13 mouse cellular contexts compared by ENCODE assay signal in genomic region chr16:56311291-56311690, GRCm38 (mm10).
DNase-seq lines count a peak whose midpoint lies in the region; ATAC-seq and TF ChIP-seq lines count a peak whose summit lies in the region.
"Had no signal": no experiment of that assay in that cellular context is flagged by ENCODE, and none has a peak within 500 bp of the region (broad histone marks: within the 10 kb centered on the region; RNA-seq: fewer than 3 reads in every experiment).

No protein-coding gene starts in this region.

- ATAC-seq in forebrain, embryonic 13.5 days = no peak
- ATAC-seq: CD4-positive, CD25-positive, alpha-beta regulatory T cell, adult 4 months had no signal

- no peak for TF ChIP-seq POLR2A in heart, adult 2 months (IDR thresholded peaks at IDR 0.05; ENCODE audit: insufficient read depth, low read depth, low read length)

- H3K4me2 ChIP-seq in forebrain, embryonic 13.5 days = no peak overlapping the region
- H3K4me2 ChIP-seq: hindbrain, embryonic 12.5 days; limb, embryonic 15.5 days had no signal

- H3K4me3 ChIP-seq in heart, adult 2 months = no peak overlapping the region
- no peak overlapping the region for H3K4me3 ChIP-seq in layer of hippocampus, adult 2 months
- H3K4me3 ChIP-seq in forebrain, embryonic 13.5 days = no peak overlapping the region
- H3K4me3 ChIP-seq: hindbrain, embryonic 12.5 days; limb, embryonic 15.5 days had no signal

- no peak overlapping the region for H3K27ac ChIP-seq in heart, adult 2 months
- no peak overlapping the region for H3K27ac ChIP-seq in layer of hippocampus, adult 2 months
- no peak overlapping the region for H3K27ac ChIP-seq in forebrain, embryonic 13.5 days
- H3K27ac ChIP-seq: hindbrain, embryonic 12.5 days; limb, embryonic 15.5 days had no signal

- H3K27me3 ChIP-seq in heart, adult 2 months (ENCODE audit: control insufficient read depth, insufficient read depth, low read length) = no peaks in the 10 kb centered on the region
- no peaks in the 10 kb centered on the region for H3K27me3 ChIP-seq in forebrain, embryonic 13.5 days
- H3K27me3 ChIP-seq: hindbrain, embryonic 12.5 days; limb, embryonic 15.5 days had no signal

- intact Hi-C loops in heart, adult 2 months (cut with DNase I) = no loop called here

- peak; percentile 80 for TF ChIP-seq CTCF in heart, adult 2 months (IDR thresholded peaks at IDR 0.05)
- peak; percentile 79 for TF ChIP-seq CTCF in layer of hippocampus, adult 2 months (conservative IDR thresholded peaks at IDR 0.05)

- H3K79me2 ChIP-seq in heart, adult 2 months (replicated peaks; ENCODE audit: control insufficient read depth, insufficient read depth, low read length) = no peaks in the 10 kb centered on the region

- H3K36me3 ChIP-seq in heart, adult 2 months (ENCODE audit: control insufficient read depth, insufficient read depth, low read length) = no peaks in the 10 kb centered on the region
- no peaks in the 10 kb centered on the region for H3K36me3 ChIP-seq in forebrain, embryonic 13.5 days (ENCODE audit: poor library complexity, severe bottlenecking)
- H3K36me3 ChIP-seq: hindbrain, embryonic 12.5 days; limb, embryonic 15.5 days had no signal

- H3K9ac ChIP-seq in heart, adult 2 months (ENCODE audit: low read depth, low read length) = no peak overlapping the region
- H3K9ac ChIP-seq in forebrain, embryonic 13.5 days = no peak overlapping the region
- H3K9ac ChIP-seq: hindbrain, embryonic 12.5 days; limb, embryonic 15.5 days had no signal

- no peak for DNase-seq in heart, adult 2 months
- DNase-seq in heart, adult 11 months = no peak
- DNase-seq in layer of hippocampus, adult 2 months (ENCODE audit: low spot score in 2 of 2) = no peak
- DNase-seq in layer of hippocampus, postnatal 36 days = no peak
- DNase-seq in urinary bladder, postnatal 14 days (ENCODE audit: low spot score) = peak; percentile 7
- DNase-seq in urinary bladder, postnatal 36 days (ENCODE audit: low spot score in 2 of 2) = no peak
- peak; percentile 8 for DNase-seq in telencephalon, adult 2 months (ENCODE audit: low read depth, low spot score)
- DNase-seq: adrenal gland, adult 8-10 months; thymus, postnatal 36 days had no signal

- H3K4me1 ChIP-seq in heart, adult 2 months (ENCODE audit: control insufficient read depth, insufficient read depth, low read length) = no peaks in the 10 kb centered on the region
- no peaks in the 10 kb centered on the region for H3K4me1 ChIP-seq in forebrain, embryonic 13.5 days
- H3K4me1 ChIP-seq: hindbrain, embryonic 12.5 days; limb, embryonic 15.5 days had no signal

- no peaks in the 10 kb centered on the region for H3K9me3 ChIP-seq in forebrain, embryonic 13.5 days (replicated peaks)
- H3K9me3 ChIP-seq: hindbrain, embryonic 12.5 days; limb, embryonic 15.5 days had no signal

- TF ChIP-seq EP300 in heart, adult 2 months (IDR thresholded peaks at IDR 0.05; ENCODE audit: insufficient read depth, low read depth, low read length) = no peak

Comparison
In these comparisons a context has a peak if more than half of its experiments do, and no peak if none do; other contexts are left out.
1. DNase-seq: peak in urinary bladder, postnatal 14 days (single experiment) and telencephalon, adult 2 months (single experiment); none in heart, adult 2 months (0 of 2), heart, adult 11 months (single experiment), layer of hippocampus, adult 2 months (0 of 2), layer of hippocampus, postnatal 36 days (0 of 2) and urinary bladder, postnatal 36 days (0 of 2).